Mouse (Mus musculus) megakaryocyte, adult 5-6 weeks (primary cell): Measurements from ENCODE around the gene Zfp984. TPM values are rescaled to one million over a fixed set of nuclear protein-coding genes. Genes with fewer than 3 reads are reported as not detected.

Experiments used
- total RNA-seq, 2 experiments: library from RNA; stranded (forward) in 1 of 2; stranded (reverse) in 1 of 2; fragments of 153-499, 151-499 nt in 1 of 2; fragments of 221-1000, 200-1000 nt in 1 of 2; gene quantifications; 2 replicates each; pipeline versions ENCODE4 v1.2.3 to v1.2.4; 2015 to 2017

The Zfp984 gene
- total RNA-seq, 2 experiments from 2014 or later = 41.7 to 82.7 TPM

Other genes starting within 250 kb of the Zfp984 start
- gene Zfp979, start 167.3 kb downstream of the Zfp984 start, total RNA-seq (2015) = 0.27 and 0.62 TPM in 2 replicates
- 0.37 and 0.65 TPM in 2 replicates for gene Zfp979, start 167.3 kb downstream of the Zfp984 start, total RNA-seq (2017)
- not detected in 2 replicates for gene Zfp534, start 107.2 kb downstream of the Zfp984 start, total RNA-seq (2015)
- not detected in 2 replicates for gene Zfp534, start 107.2 kb downstream of the Zfp984 start, total RNA-seq (2017)
- 5.4 and 6.5 TPM in 2 replicates for gene Zfp933, start 38.6 kb upstream of the Zfp984 start, total RNA-seq (2015)
- gene Zfp933, start 38.6 kb upstream of the Zfp984 start, total RNA-seq (2017) = 5.8 and 6.3 TPM in 2 replicates
- gene Miip, start 59.0 kb upstream of the Zfp984 start, total RNA-seq (2015) = 47.8 and 52.8 TPM in 2 replicates
- 61.5 and 72.5 TPM in 2 replicates for gene Miip, start 59.0 kb upstream of the Zfp984 start, total RNA-seq (2017)
- gene Fv1, start 59.2 kb upstream of the Zfp984 start, total RNA-seq (2015) = 2.5 and 6.6 TPM in 2 replicates
- 11.5 and 15.3 TPM in 2 replicates for gene Fv1, start 59.2 kb upstream of the Zfp984 start, total RNA-seq (2017)
- 12.5 and 12.7 TPM in 2 replicates for gene Mfn2, start 94.9 kb upstream of the Zfp984 start, total RNA-seq (2015)
- gene Mfn2, start 94.9 kb upstream of the Zfp984 start, total RNA-seq (2017) = 15.7 and 17.4 TPM in 2 replicates
- gene Plod1, start 127.0 kb upstream of the Zfp984 start, total RNA-seq (2015) = 10.5 TPM in 2 replicates
- 22.9 and 25.7 TPM in 2 replicates for gene Plod1, start 127.0 kb upstream of the Zfp984 start, total RNA-seq (2017)
- gene 2510039O18Rik, start 131.1 kb upstream of the Zfp984 start, total RNA-seq (2015) = 39.4 and 41.4 TPM in 2 replicates
- 42.1 and 45.5 TPM in 2 replicates for gene 2510039O18Rik, start 131.1 kb upstream of the Zfp984 start, total RNA-seq (2017)
- not detected in 2 replicates for gene Nppb, start 176.0 kb upstream of the Zfp984 start, total RNA-seq (2015)
- gene Nppb, start 176.0 kb upstream of the Zfp984 start, total RNA-seq (2017) = not detected in 2 replicates
- not detected in 2 replicates for gene Nppa, start 190.9 kb upstream of the Zfp984 start, total RNA-seq (2015)
- not detected in 2 replicates for gene Nppa, start 190.9 kb upstream of the Zfp984 start, total RNA-seq (2017)
- gene Clcn6, start 229.0 kb upstream of the Zfp984 start, total RNA-seq (2015) = 5.5 and 7.0 TPM in 2 replicates
- 2.7 and 10.1 TPM in 2 replicates for gene Clcn6, start 229.0 kb upstream of the Zfp984 start, total RNA-seq (2017)
- 14.0 and 14.3 TPM in 2 replicates for gene Mthfr, start 229.3 kb upstream of the Zfp984 start, total RNA-seq (2015)
- 10.1 and 15.8 TPM in 2 replicates for gene Mthfr, start 229.3 kb upstream of the Zfp984 start, total RNA-seq (2017)